Mouse (Mus musculus) lung, postnatal 0 days (tissue): ENCODE measurements around the gene Eps8. TPM values are rescaled to one million over a fixed set of nuclear protein-coding genes. Genes with fewer than 3 reads are reported as not detected.

Source experiments
- ATAC-seq: fragments of 200-750 bp; cut with Nextera tagmentation; 2 replicates; pipeline ENCODE4 v1.8.0; 2017; ENCODE audit warnings: moderate library complexity
- DNase-seq: peaks from one replicate; pipeline ENCODE4 v3.0.0-alpha.2; 2016; ENCODE audit warnings: low spot score
- H3K27ac ChIP-seq: fragments of 300-500 bp; sonication (generic); 2 replicates; pipeline ENCODE4 v1.5.1; 2014; ENCODE audit warnings: antibody characterized with exemption, mild to moderate bottlenecking, low read length, mixed read lengths
- H3K27me3 ChIP-seq: fragments of 300-500 bp; sonication (generic); replicated peaks from 2 replicates; pipeline ENCODE4 v1.6.1; 2014; ENCODE audit warnings: low read length, mixed read lengths; ENCODE audit not compliant: insufficient read depth
- H3K36me3 ChIP-seq: fragments of 300-500 bp; sonication (generic); 2 replicates; pipeline ENCODE4 v1.6.1; 2014; ENCODE audit warnings: low read length, mixed read lengths; ENCODE audit not compliant: insufficient read depth
- H3K4me1 ChIP-seq: fragments of 300-500 bp; sonication (generic); 2 replicates; pipeline ENCODE4 v1.6.1; 2014; ENCODE audit warnings: antibody characterized with exemption, low read depth, low read length, mixed read lengths; ENCODE audit not compliant: insufficient read depth
- H3K4me2 ChIP-seq: fragments of 300-500 bp; sonication (generic); replicated peaks from 2 replicates; pipeline ENCODE4 v1.6.1; 2014; ENCODE audit warnings: low read depth, mild to moderate bottlenecking, low read length, moderate library complexity, mixed read lengths
- H3K4me3 ChIP-seq: fragments of 300-500 bp; sonication (generic); 2 replicates; pipeline ENCODE4 v1.5.1; 2014; ENCODE audit warnings: low read depth, low read length
- H3K9ac ChIP-seq: fragments of 300-500 bp; sonication (generic); replicated peaks from 2 replicates; pipeline ENCODE4 v1.6.1; 2014; ENCODE audit warnings: low read depth, mild to moderate bottlenecking
- H3K9me3 ChIP-seq: fragments of 300-500 bp; sonication (generic); 2 replicates; pipeline ENCODE4 v1.6.1; 2016; ENCODE audit warnings: low read length, mixed read lengths
- CTCF ChIP-seq: IDR thresholded peaks from 2 replicates; pipeline ENCODE4 v1.5.1; 2016; ENCODE audit warnings: antibody characterized with exemption, mild to moderate bottlenecking
- EP300 ChIP-seq: IDR thresholded peaks from 2 replicates; pipeline ENCODE4 v1.6.1; 2016; ENCODE audit warnings: antibody characterized with exemption, mild to moderate bottlenecking, control low read depth
- WGBS: fragments of 180-500 bp; shearing (Covaris S2); extraction: QIAGEN DNeasy Blood & Tissue Kit; methylation state at CpG from one replicate; pipeline ENCODE4 v1.1.7; 2014; 5-methylcytosine and 5-hydroxymethylcytosine counted together
- polyA plus RNA-seq: library from polyadenylated mRNA; unstranded; fragments of >200 nt; fragmentation: Nextera tagmentation; extraction: Ambion mirVana; gene quantifications from 2 replicates; pipeline ENCODE4 v1.2.1, GENCODE M21; 2015

Gene Eps8
- polyA plus RNA-seq, 1 experiment from 2014 or later = 27.8 TPM

- Histone ChIP-seq H3K4me1 (no peaks in the 10 kb centered on the region), H3K4me3 (no peak overlapping the region), H3K9ac (no peak overlapping the region), H3K4me2 (no peak overlapping the region), H3K27ac (no peak overlapping the region), H3K9me3 (no peaks in the 10 kb centered on the region), H3K36me3 (no peaks in the 10 kb centered on the region), H3K27me3 (no peaks in the 10 kb centered on the region)
- TF ChIP-seq CTCF = peak; percentile 59
- no peak for TF ChIP-seq EP300
- DNase-seq = no peak
- no peak for ATAC-seq
- WGBS = 72% methylated on average over 12 of the region's 12 CpGs
Observed at GRCm38 (mm10) chr6:137658426-137659088, 3.9 kb upstream of the Eps8 start.

GRCm38 (mm10) chr6:137657203-137657602 lies 2.5 kb upstream of the Eps8 start:
- Histone ChIP-seq H3K4me1 (no peaks in the 10 kb centered on the region), H3K27me3 (no peaks in the 10 kb centered on the region), H3K36me3 (no peaks in the 10 kb centered on the region), H3K9me3 (no peaks in the 10 kb centered on the region), H3K9ac (no peak overlapping the region), H3K27ac (no peak overlapping the region), H3K4me3 (no peak overlapping the region), H3K4me2 (no peak overlapping the region)
- TF ChIP-seq CTCF = no peak
- TF ChIP-seq EP300 = no peak
- DNase-seq (no peak), ATAC-seq (no peak)
- WGBS = 82% methylated on average over 6 of the region's 6 CpGs

GRCm38 (mm10) chr6:137649528-137649927 lies 5.1 kb downstream of the Eps8 start:
- H3K27ac ChIP-seq = no peak overlapping the region
- H3K36me3 ChIP-seq = no peaks in the 10 kb centered on the region
- no peaks in the 10 kb centered on the region for H3K27me3 ChIP-seq
- ATAC-seq (no peak; the same call in 1 of the 2 replicates), DNase-seq (no peak)
- H3K4me3 ChIP-seq = peak overlapping the region; percentile 76
- no peak overlapping the region for H3K9ac ChIP-seq
- no peaks in the 10 kb centered on the region for H3K4me1 ChIP-seq
- H3K9me3 ChIP-seq = no peaks in the 10 kb centered on the region
- H3K4me2 ChIP-seq = peak overlapping the region; percentile 92
- TF ChIP-seq EP300 (no peak), CTCF (no peak)
- WGBS = 20% methylated on average over 6 of the region's 7 CpGs

- Histone ChIP-seq H3K4me2 (peak overlapping the region; percentile 92), H3K27me3 (no peaks in the 10 kb centered on the region), H3K36me3 (no peaks in the 10 kb centered on the region), H3K4me3 (peak overlapping the region; percentile 76), H3K9ac (peak overlapping the region; percentile 76), H3K27ac (peak overlapping the region; percentile 32), H3K9me3 (no peaks in the 10 kb centered on the region), H3K4me1 (no peaks in the 10 kb centered on the region)
- ATAC-seq = peak; percentile 91
- 1% methylated on average over 27 of the region's 51 CpGs for WGBS
- DNase-seq = peak; percentile 82
- TF ChIP-seq EP300 (no peak), CTCF (peak; percentile 54)
Observed at GRCm38 (mm10) chr6:137649068-137649480, 5.6 kb downstream of the Eps8 start.

GRCm38 (mm10) chr6:137648110-137649067 lies 6.3 kb downstream of the Eps8 start:
- H3K9me3 ChIP-seq = no peaks in the 10 kb centered on the region
- peak overlapping the region; percentile 32 for H3K27ac ChIP-seq
- TF ChIP-seq CTCF = no peak
- TF ChIP-seq EP300 = no peak
- H3K4me1 ChIP-seq = no peaks in the 10 kb centered on the region
- H3K27me3 ChIP-seq = no peaks in the 10 kb centered on the region
- peak overlapping the region; percentile 76 for H3K4me3 ChIP-seq
- ATAC-seq = peak; percentile 49
- no peaks in the 10 kb centered on the region for H3K36me3 ChIP-seq
- 2% methylated on average over 57 of the region's 59 CpGs for WGBS
- H3K4me2 ChIP-seq = peak overlapping the region; percentile 92
- H3K9ac ChIP-seq = peak overlapping the region; percentile 76
- DNase-seq = peak; percentile 33

GRCm38 (mm10) chr6:137647646-137648045 lies 7.0 kb downstream of the Eps8 start:
- H3K4me1 ChIP-seq = no peaks in the 10 kb centered on the region
- H3K27me3 ChIP-seq = no peaks in the 10 kb centered on the region
- TF ChIP-seq CTCF = no peak
- TF ChIP-seq EP300 = no peak
- H3K4me2 ChIP-seq = peak overlapping the region; percentile 92
- no peak overlapping the region for H3K27ac ChIP-seq
- no peaks in the 10 kb centered on the region for H3K9me3 ChIP-seq
- DNase-seq (peak; percentile 34), ATAC-seq (no peak)
- 12% methylated on average over 10 of the region's 10 CpGs for WGBS
- H3K36me3 ChIP-seq = no peaks in the 10 kb centered on the region
- H3K4me3 ChIP-seq = peak overlapping the region; percentile 76
- peak overlapping the region; percentile 10; the same call in 1 of the 2 replicates for H3K9ac ChIP-seq
